Mouse (Mus musculus): Measurements from ENCODE around the gene Nup210l. TPM values are rescaled to one million over a fixed set of nuclear protein-coding genes. Genes with fewer than 3 reads are reported as not detected.

The Nup210l gene
- polyA plus RNA-seq, 1 experiment from 2014 or later, result 0.24 TPM

- H3K4me2 ChIP-seq (ENCODE audit: low read length), result no peak overlapping the region
- H3K9me3 ChIP-seq (ENCODE audit: control insufficient read depth, low read length), result no peaks in the 10 kb centered on the region
- peaks cover 5% of the 10 kb centered on the region for H3K36me3 ChIP-seq (ENCODE audit: control insufficient read depth, insufficient read depth, low read length)
- no peaks in the 10 kb centered on the region for H3K27me3 ChIP-seq (ENCODE audit: control insufficient read depth, insufficient read depth, low read length)
- no peak overlapping the region for H3K27ac ChIP-seq (replicated peaks in 1 of 2; ENCODE audit: control insufficient read depth in 1 of 2, insufficient read depth in 1 of 2, low read depth in 2 of 2, low read length in 2 of 2)
- no peak overlapping the region for H3K4me3 ChIP-seq (ENCODE audit: control insufficient read depth in 1 of 2, insufficient read depth in 1 of 2, low read depth in 1 of 2, low read length in 2 of 2)
- ATAC-seq (ENCODE audit: insufficient number of reproducible peaks, insufficient read depth, low FRiP score, low read depth), result no peak
- H3K9ac ChIP-seq (ENCODE audit: low read length), result no peak overlapping the region
- WGBS, result 73% methylated on average over 1 of the region's 1 CpGs
- H3K4me1 ChIP-seq (ENCODE audit: control insufficient read depth in 2 of 2, insufficient read depth in 2 of 2, low read length in 2 of 2), result peaks cover 0 to 2% of the 10 kb centered on the region in 2 experiments; a peak in 1 of 4 replicates
Observed at GRCm38 (mm10) chr3:90202884-90203283, 99.0 kb downstream of the Nup210l start.

- Histone ChIP-seq H3K27me3 (ENCODE audit: control insufficient read depth, insufficient read depth, low read length) (no peaks in the 10 kb centered on the region), H3K4me2 (ENCODE audit: low read length) (no peak overlapping the region), H3K36me3 (ENCODE audit: control insufficient read depth, insufficient read depth, low read length) (peaks cover 12% of the 10 kb centered on the region), H3K9ac (ENCODE audit: low read length) (no peak overlapping the region), H3K9me3 (ENCODE audit: control insufficient read depth, low read length) (no peaks in the 10 kb centered on the region), H3K4me1 (ENCODE audit: control insufficient read depth in 2 of 2, insufficient read depth in 2 of 2, low read length in 2 of 2) (peaks cover 0 to 2% of the 10 kb centered on the region in 2 experiments; a peak in 1 of 4 replicates), H3K27ac (replicated peaks in 1 of 2; ENCODE audit: control insufficient read depth in 1 of 2, insufficient read depth in 1 of 2, low read depth in 2 of 2, low read length in 2 of 2) (peak overlapping the region; percentile 1 to 39; a peak in 1 of 4 replicates), H3K4me3 (ENCODE audit: control insufficient read depth in 1 of 2, insufficient read depth in 1 of 2, low read depth in 1 of 2, low read length in 2 of 2) (no peak overlapping the region)
- peak; percentile 29 for ATAC-seq (ENCODE audit: insufficient number of reproducible peaks, insufficient read depth, low FRiP score, low read depth)
- 18% methylated on average over 5 of the region's 5 CpGs for WGBS
Observed at GRCm38 (mm10) chr3:90203619-90204018, 99.7 kb downstream of the Nup210l start.

GRCm38 (mm10) chr3:90204582-90204981 is 100.7 kb downstream of the Nup210l start:
- H3K4me1 ChIP-seq (ENCODE audit: control insufficient read depth in 2 of 2, insufficient read depth in 2 of 2, low read length in 2 of 2), result peaks cover 0 to 2% of the 10 kb centered on the region in 2 experiments; a peak in 1 of 4 replicates
- H3K36me3 ChIP-seq (ENCODE audit: control insufficient read depth, insufficient read depth, low read length), result peaks cover 22% of the 10 kb centered on the region
- no peak for ATAC-seq (ENCODE audit: insufficient number of reproducible peaks, insufficient read depth, low FRiP score, low read depth)
- WGBS, result 95% methylated on average over 2 of the region's 2 CpGs
- no peak overlapping the region for H3K4me2 ChIP-seq (ENCODE audit: low read length)
- no peak overlapping the region for H3K4me3 ChIP-seq (ENCODE audit: control insufficient read depth in 1 of 2, insufficient read depth in 1 of 2, low read depth in 1 of 2, low read length in 2 of 2)
- no peaks in the 10 kb centered on the region for H3K9me3 ChIP-seq (ENCODE audit: control insufficient read depth, low read length)
- H3K9ac ChIP-seq (ENCODE audit: low read length), result no peak overlapping the region
- H3K27me3 ChIP-seq (ENCODE audit: control insufficient read depth, insufficient read depth, low read length), result no peaks in the 10 kb centered on the region
- no peak overlapping the region for H3K27ac ChIP-seq (replicated peaks in 1 of 2; ENCODE audit: control insufficient read depth in 1 of 2, insufficient read depth in 1 of 2, low read depth in 2 of 2, low read length in 2 of 2)

GRCm38 (mm10) chr3:90208662-90209061 is 104.7 kb downstream of the Nup210l start:
- H3K4me3 ChIP-seq (ENCODE audit: control insufficient read depth in 1 of 2, insufficient read depth in 1 of 2, low read depth in 1 of 2, low read length in 2 of 2), result no peak overlapping the region
- H3K4me1 ChIP-seq (ENCODE audit: control insufficient read depth in 2 of 2, insufficient read depth in 2 of 2, low read length in 2 of 2), result peaks cover 7 to 17% of the 10 kb centered on the region in 2 experiments
- H3K27me3 ChIP-seq (ENCODE audit: control insufficient read depth, insufficient read depth, low read length), result no peaks in the 10 kb centered on the region
- ATAC-seq (ENCODE audit: insufficient number of reproducible peaks, insufficient read depth, low FRiP score, low read depth), result no peak
- peak overlapping the region in 1 of 2 experiments; percentile 15; a peak in 2 of 4 replicates for H3K27ac ChIP-seq (replicated peaks in 1 of 2; ENCODE audit: control insufficient read depth in 1 of 2, insufficient read depth in 1 of 2, low read depth in 2 of 2, low read length in 2 of 2)
- no peak overlapping the region for H3K9ac ChIP-seq (ENCODE audit: low read length)
- WGBS, result 82% methylated on average over 2 of the region's 2 CpGs
- no peak overlapping the region for H3K4me2 ChIP-seq (ENCODE audit: low read length)
- no peaks in the 10 kb centered on the region for H3K9me3 ChIP-seq (ENCODE audit: control insufficient read depth, low read length)
- H3K36me3 ChIP-seq (ENCODE audit: control insufficient read depth, insufficient read depth, low read length), result peaks cover 53% of the 10 kb centered on the region

GRCm38 (mm10) chr3:90209908-90210566 is 106.1 kb downstream of the Nup210l start:
- no peak for ATAC-seq (ENCODE audit: insufficient number of reproducible peaks, insufficient read depth, low FRiP score, low read depth)
- Histone ChIP-seq H3K4me2 (ENCODE audit: low read length) (no peak overlapping the region), H3K27me3 (ENCODE audit: control insufficient read depth, insufficient read depth, low read length) (no peaks in the 10 kb centered on the region), H3K4me3 (ENCODE audit: control insufficient read depth in 1 of 2, insufficient read depth in 1 of 2, low read depth in 1 of 2, low read length in 2 of 2) (no peak overlapping the region), H3K9ac (ENCODE audit: low read length) (no peak overlapping the region), H3K4me1 (ENCODE audit: control insufficient read depth in 2 of 2, insufficient read depth in 2 of 2, low read length in 2 of 2) (peaks cover 7 to 21% of the 10 kb centered on the region in 2 experiments; a peak in 3 of 4 replicates), H3K27ac (replicated peaks in 1 of 2; ENCODE audit: control insufficient read depth in 1 of 2, insufficient read depth in 1 of 2, low read depth in 2 of 2, low read length in 2 of 2) (no peak overlapping the region), H3K9me3 (ENCODE audit: control insufficient read depth, low read length) (no peaks in the 10 kb centered on the region), H3K36me3 (ENCODE audit: control insufficient read depth, insufficient read depth, low read length) (peaks cover 53% of the 10 kb centered on the region)
- 88% methylated on average over 5 of the region's 5 CpGs for WGBS

- Histone ChIP-seq H3K4me1 (ENCODE audit: control insufficient read depth in 2 of 2, insufficient read depth in 2 of 2, low read length in 2 of 2) (peaks cover 7 to 21% of the 10 kb centered on the region in 2 experiments; a peak in 3 of 4 replicates), H3K4me2 (ENCODE audit: low read length) (peak overlapping the region; percentile 88), H3K27ac (replicated peaks in 1 of 2; ENCODE audit: control insufficient read depth in 1 of 2, insufficient read depth in 1 of 2, low read depth in 2 of 2, low read length in 2 of 2) (no peak overlapping the region), H3K36me3 (ENCODE audit: control insufficient read depth, insufficient read depth, low read length) (peaks cover 53% of the 10 kb centered on the region), H3K9me3 (ENCODE audit: control insufficient read depth, low read length) (no peaks in the 10 kb centered on the region), H3K4me3 (ENCODE audit: control insufficient read depth in 1 of 2, insufficient read depth in 1 of 2, low read depth in 1 of 2, low read length in 2 of 2) (peak overlapping the region in 1 of 2 experiments; percentile 62), H3K9ac (ENCODE audit: low read length) (peak overlapping the region; percentile 85), H3K27me3 (ENCODE audit: control insufficient read depth, insufficient read depth, low read length) (no peaks in the 10 kb centered on the region)
- 60% methylated on average over 13 of the region's 13 CpGs for WGBS
- no peak for ATAC-seq (ENCODE audit: insufficient number of reproducible peaks, insufficient read depth, low FRiP score, low read depth)
Observed at GRCm38 (mm10) chr3:90211475-90212398, 107.8 kb downstream of the Nup210l start.

- H3K4me3 ChIP-seq (ENCODE audit: control insufficient read depth in 1 of 2, insufficient read depth in 1 of 2, low read depth in 1 of 2, low read length in 2 of 2), result peak overlapping the region; percentile 62 to 95
- H3K4me2 ChIP-seq (ENCODE audit: low read length), result peak overlapping the region; percentile 88
- H3K27ac ChIP-seq (replicated peaks in 1 of 2; ENCODE audit: control insufficient read depth in 1 of 2, insufficient read depth in 1 of 2, low read depth in 2 of 2, low read length in 2 of 2), result peak overlapping the region in 1 of 2 experiments; percentile 86; a peak in 1 of 4 replicates
- H3K9ac ChIP-seq (ENCODE audit: low read length), result peak overlapping the region; percentile 85
- H3K27me3 ChIP-seq (ENCODE audit: control insufficient read depth, insufficient read depth, low read length), result no peaks in the 10 kb centered on the region
- H3K36me3 ChIP-seq (ENCODE audit: control insufficient read depth, insufficient read depth, low read length), result peaks cover 50% of the 10 kb centered on the region
- H3K9me3 ChIP-seq (ENCODE audit: control insufficient read depth, low read length), result no peaks in the 10 kb centered on the region
- H3K4me1 ChIP-seq (ENCODE audit: control insufficient read depth in 2 of 2, insufficient read depth in 2 of 2, low read length in 2 of 2), result peaks cover 7 to 21% of the 10 kb centered on the region in 2 experiments; a peak in 3 of 4 replicates
- 13% methylated on average over 5 of the region's 5 CpGs for WGBS
- no peak for ATAC-seq (ENCODE audit: insufficient number of reproducible peaks, insufficient read depth, low FRiP score, low read depth)
Observed at GRCm38 (mm10) chr3:90212723-90213122, 108.8 kb downstream of the Nup210l start.
